Mouse (Mus musculus) MEL (cell line): Measurements from ENCODE around the gene Eif4g1. TPM values are rescaled to one million over a fixed set of nuclear protein-coding genes. Genes with fewer than 3 reads are reported as not detected.

Source experiments
- DNase-seq: peaks from one replicate; pipeline ENCODE4 v3.0.0; 2011; ENCODE audit warnings: low read depth, low spot score
- H3K27ac ChIP-seq: 2 replicates; pipeline ENCODE4 v1.5.1; 2012; ENCODE audit warnings: low read depth, mild to moderate bottlenecking, control low read depth, low read length, moderate library complexity; ENCODE audit not compliant: control insufficient read depth
- H3K27me3 ChIP-seq, 2 experiments: fragments of 150-350 bp in 1 of 2; sonication (generic) in 1 of 2; 2 replicates each; pipeline ENCODE4 v1.6.1; 2012; ENCODE audit warnings: low read length in 2 of 2, mild to moderate bottlenecking in 2 of 2, improper control_type of control experiment in 1 of 2, moderate library complexity in 1 of 2; ENCODE audit not compliant: insufficient read depth in 2 of 2, control insufficient read depth in 1 of 2
- H3K36me3 ChIP-seq, 2 experiments: 2 replicates each; pipeline ENCODE4 v1.6.1; 2012 to 2014; ENCODE audit warnings: low read length in 2 of 2, improper control_type of control experiment in 1 of 2, inconsistent platforms in 1 of 2, mild to moderate bottlenecking in 1 of 2; ENCODE audit not compliant: insufficient read depth in 2 of 2, control insufficient read depth in 1 of 2
- H3K4me1 ChIP-seq, 2 experiments: fragments of 150-350 bp in 1 of 2; sonication (generic) in 1 of 2; 2 replicates each; pipeline ENCODE4 v1.6.1; 2012; ENCODE audit warnings: low read length in 2 of 2, improper control_type of control experiment in 1 of 2, mild to moderate bottlenecking in 1 of 2; ENCODE audit not compliant: insufficient read depth in 2 of 2, control insufficient read depth in 1 of 2
- H3K4me3 ChIP-seq, 2 experiments: fragments of 150-350 bp in 1 of 2; sonication (generic) in 1 of 2; 2 replicates each; pipeline ENCODE4 v1.5.1; 2012; ENCODE audit warnings: low read depth in 2 of 2, low read length in 2 of 2, mild to moderate bottlenecking in 2 of 2, moderate library complexity in 2 of 2, control low read depth in 1 of 2, improper control_type of control experiment in 1 of 2; ENCODE audit not compliant: control insufficient read depth in 1 of 2, insufficient read depth in 1 of 2
- H3K79me2 ChIP-seq: 2 replicates; pipeline ENCODE4 v1.6.1; 2012; ENCODE audit warnings: mild to moderate bottlenecking, low read length, moderate library complexity; ENCODE audit not compliant: control insufficient read depth, poor library complexity, insufficient read depth
- H3K9ac ChIP-seq: 2 replicates; pipeline ENCODE4 v1.6.1; 2012; ENCODE audit warnings: low read depth, mild to moderate bottlenecking, control low read depth, low read length, moderate library complexity; ENCODE audit not compliant: control insufficient read depth, poor library complexity, severe bottlenecking
- H3K9me3 ChIP-seq: fragments of 150-350 bp; sonication (generic); replicated peaks from 2 replicates; pipeline ENCODE4 v1.6.1; 2012; ENCODE audit warnings: mild to moderate bottlenecking, low read length, improper control_type of control experiment, moderate library complexity; ENCODE audit not compliant: insufficient read depth
- BHLHE40 ChIP-seq: IDR thresholded peaks from 2 replicates; pipeline ENCODE4 v1.6.1; 2012; ENCODE audit warnings: low read depth, mild to moderate bottlenecking, inconsistent platforms, low read length, improper control_type of control experiment, borderline replicate concordance
- CHD2 ChIP-seq: IDR thresholded peaks from 2 replicates; pipeline ENCODE4 v1.6.1; 2011; ENCODE audit warnings: low read length, improper control_type of control experiment
- EP300 ChIP-seq, 2 experiments: IDR thresholded peaks; 2 replicates each; pipeline ENCODE4 v1.6.1; 2011; ENCODE audit warnings: improper control_type of control experiment in 2 of 2, low read length in 2 of 2, low read depth in 1 of 2, mild to moderate bottlenecking in 1 of 2
- ETS1 ChIP-seq: IDR thresholded peaks from 2 replicates; pipeline ENCODE4 v1.6.1; 2012; ENCODE audit warnings: low read depth, mild to moderate bottlenecking, inconsistent platforms, low read length, improper control_type of control experiment, moderate library complexity
- MAX ChIP-seq: IDR thresholded peaks from 2 replicates; pipeline ENCODE4 v1.6.1; 2011; ENCODE audit warnings: low read length, improper control_type of control experiment
- MEF2A ChIP-seq: IDR thresholded peaks from 2 replicates; pipeline ENCODE4 v1.6.1; 2014; ENCODE audit warnings: low read depth, mild to moderate bottlenecking, inconsistent platforms, low read length, improper control_type of control experiment; ENCODE audit not compliant: poor library complexity, insufficient replicate concordance, severe bottlenecking; ENCODE audit errors: extremely low read depth
- MXI1 ChIP-seq: IDR thresholded peaks from 2 replicates; pipeline ENCODE4 v1.6.1; 2011; ENCODE audit warnings: mild to moderate bottlenecking, low read depth, low read length, improper control_type of control experiment
- MYC ChIP-seq: IDR thresholded peaks from 2 replicates; pipeline ENCODE4 v1.6.1; 2011; ENCODE audit warnings: low read depth, mild to moderate bottlenecking, low read length, improper control_type of control experiment, moderate library complexity
- RAD21 ChIP-seq: IDR thresholded peaks from 2 replicates; pipeline ENCODE4 v1.6.1; 2011; ENCODE audit warnings: mild to moderate bottlenecking, low read depth, low read length, improper control_type of control experiment
- SIN3A ChIP-seq: IDR thresholded peaks from 2 replicates; pipeline ENCODE4 v1.6.1; 2012; ENCODE audit warnings: low read length, improper control_type of control experiment, inconsistent platforms
- TAL1 ChIP-seq: IDR thresholded peaks from 2 replicates; pipeline ENCODE4 v1.6.1; 2012; ENCODE audit warnings: mild to moderate bottlenecking, inconsistent platforms, low read length, moderate library complexity, mixed read lengths
- TBP ChIP-seq: IDR thresholded peaks from 2 replicates; pipeline ENCODE4 v1.8.0; 2011; ENCODE audit warnings: low read depth, low read length, improper control_type of control experiment
- UBTF ChIP-seq: IDR thresholded peaks from 2 replicates; pipeline ENCODE4 v1.6.1; 2012; ENCODE audit warnings: low read depth, mild to moderate bottlenecking, inconsistent platforms, low read length, improper control_type of control experiment, moderate library complexity, borderline replicate concordance; ENCODE audit not compliant: insufficient read depth
- USF2 ChIP-seq, 2 experiments: IDR thresholded peaks; 2 replicates each; pipeline ENCODE4 v1.6.1; 2011 to 2012; ENCODE audit warnings: improper control_type of control experiment in 2 of 2, low read length in 2 of 2, borderline replicate concordance in 1 of 2, inconsistent platforms in 1 of 2, low read depth in 1 of 2, mild to moderate bottlenecking in 1 of 2; ENCODE audit not compliant: insufficient read depth in 1 of 2
- ZC3H11A ChIP-seq: IDR thresholded peaks from 2 replicates; pipeline ENCODE4 v1.6.1; 2012; ENCODE audit warnings: low read depth, mild to moderate bottlenecking, inconsistent platforms, low read length, improper control_type of control experiment
- ZKSCAN1 ChIP-seq: IDR thresholded peaks from 2 replicates; pipeline ENCODE4 v1.6.1; 2012; ENCODE audit warnings: low read depth, mild to moderate bottlenecking, inconsistent platforms, low read length, improper control_type of control experiment, moderate library complexity
- ZNF384 ChIP-seq: IDR thresholded peaks from 2 replicates; pipeline ENCODE4 v1.6.1; 2012; ENCODE audit warnings: low read depth, mild to moderate bottlenecking, inconsistent platforms, low read length, improper control_type of control experiment
- polyA plus RNA-seq, 2 experiments: library from polyadenylated mRNA; stranded (reverse) in 1 of 2; unstranded in 1 of 2; fragments of >175 nt in 1 of 2; fragments of >200 nt in 1 of 2; gene quantifications; 2 replicates each; pipeline versions ENCODE4 v1.2.1 to v1.2.4; 2012; ENCODE audit warnings: low replicate concordance in 2 of 2, low read depth in 1 of 2; ENCODE audit not compliant: insufficient read length in 2 of 2, insufficient read depth in 1 of 2, missing spikeins in 1 of 2
- total RNA-seq: library from RNA; depleted of rRNA; stranded (reverse); fragments of 300-350 nt; gene quantifications from 2 replicates; pipeline ENCODE4 v1.2.3, GENCODE M21; 2012

The Eif4g1 gene
- total and polyA plus RNA-seq, 3 experiments: 327 to 436 (median 409) TPM

DNA sequence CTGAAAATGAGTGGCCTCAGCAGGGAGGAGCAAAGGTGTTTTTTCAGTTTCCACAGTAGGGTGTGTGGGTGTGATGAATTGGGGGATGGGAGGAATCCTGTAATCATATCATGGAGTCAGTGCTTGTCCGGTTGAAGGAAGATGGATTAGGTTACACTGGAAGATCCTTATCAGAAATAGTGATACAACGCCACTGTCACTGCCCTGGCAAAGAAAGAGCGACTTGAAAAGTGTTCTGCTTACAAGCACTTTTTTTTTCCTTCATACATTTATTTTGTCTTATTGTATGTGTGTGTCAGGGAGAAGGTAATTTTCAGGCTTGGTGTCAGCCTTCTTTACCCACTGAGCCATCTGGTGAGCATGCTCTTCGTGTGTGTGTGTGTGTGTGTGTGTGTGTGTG lies 54.6 kb downstream of the Eif4g1 start:
- H3K27ac ChIP-seq: no peak overlapping the region
- H3K36me3 ChIP-seq: peaks cover 0 to 4% of the 10 kb centered on the region in 2 experiments; a peak in 3 of 4 replicates
- peaks cover 5% of the 10 kb centered on the region for H3K79me2 ChIP-seq
- no peaks in the 10 kb centered on the region for H3K4me1 ChIP-seq
- no peak for TF ChIP-seq ZKSCAN1
- TF ChIP-seq EP300 (IDR thresholded peaks at IDR 0.05; ENCODE audit: low read depth in 1 of 2, low read length in 2 of 2): no peak
- no peak for TF ChIP-seq TBP
- no peak for TF ChIP-seq TAL1
- TF ChIP-seq ZC3H11A: no peak
- no peak for TF ChIP-seq RAD21
- no peak for TF ChIP-seq ZNF384
- TF ChIP-seq MYC: no peak
- TF ChIP-seq MXI1: no peak
- TF ChIP-seq CHD2: no peak
- TF ChIP-seq MEF2A: no peak
- no peak for TF ChIP-seq MAX
- no peak for TF ChIP-seq UBTF
- TF ChIP-seq ETS1: no peak
- TF ChIP-seq, all 39 proteins: peak for 0
- H3K9ac ChIP-seq: no peak overlapping the region
- no peak for DNase-seq
- H3K27me3 ChIP-seq: no peaks in the 10 kb centered on the region
- H3K9me3 ChIP-seq: no peaks in the 10 kb centered on the region
- no peak overlapping the region for H3K4me3 ChIP-seq

DNA sequence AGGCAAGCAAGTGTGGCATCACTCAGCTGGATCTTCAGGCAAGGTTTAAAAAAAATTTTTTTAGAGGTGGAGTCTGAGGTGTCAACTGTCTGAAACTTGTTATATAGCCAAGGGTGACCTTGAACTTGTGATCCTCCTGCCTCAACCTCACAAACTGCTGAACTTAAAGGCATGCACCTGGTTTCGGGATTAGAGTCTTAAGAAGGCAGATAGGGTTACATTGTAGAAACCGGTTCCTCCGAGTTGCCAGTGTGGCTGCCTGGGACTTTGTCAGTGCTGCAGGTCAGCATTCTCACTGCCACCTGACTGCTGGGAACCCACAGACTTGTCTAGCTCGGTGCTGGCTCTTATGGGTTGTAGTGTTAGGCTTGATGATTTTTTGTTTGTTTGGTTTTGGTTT lies 55.1 kb downstream of the Eif4g1 start:
- no peak for DNase-seq
- H3K9me3 ChIP-seq: no peaks in the 10 kb centered on the region
- no peak overlapping the region for H3K4me3 ChIP-seq
- no peak overlapping the region for H3K9ac ChIP-seq
- H3K27ac ChIP-seq: no peak overlapping the region
- peaks cover 0 to 4% of the 10 kb centered on the region in 2 experiments; a peak in 3 of 4 replicates for H3K36me3 ChIP-seq
- H3K79me2 ChIP-seq: peaks cover 4% of the 10 kb centered on the region
- no peaks in the 10 kb centered on the region for H3K27me3 ChIP-seq
- H3K4me1 ChIP-seq: no peaks in the 10 kb centered on the region
- TF ChIP-seq BHLHE40 (no peak), RAD21 (no peak), USF2 (IDR thresholded peaks at IDR 0.05; ENCODE audit: borderline replicate concordance in 1 of 2, insufficient read depth in 1 of 2, low read depth in 1 of 2, low read length in 2 of 2) (no peak), MYC (no peak), SIN3A (no peak)
